Mouse (Mus musculus) lung, embryonic 16.5 days (tissue): Measurements from ENCODE around the gene Fam170b. TPM values are rescaled to one million over a fixed set of nuclear protein-coding genes. Genes with fewer than 3 reads are reported as not detected.

Source experiments
- ATAC-seq: fragments of 200-750 bp; cut with Nextera tagmentation; 2 replicates; pipeline ENCODE4 v1.8.0; 2017; ENCODE audit warnings: low read depth, mild to moderate bottlenecking, moderate library complexity
- H3K27ac ChIP-seq: fragments of 300-500 bp; sonication (generic); 2 replicates; pipeline ENCODE4 v1.5.1; 2014; ENCODE audit warnings: mild to moderate bottlenecking, control low read depth, low read length
- H3K27me3 ChIP-seq: fragments of 300-500 bp; sonication (generic); 2 replicates; pipeline ENCODE4 v1.6.1; 2014; ENCODE audit warnings: low read depth, low read length, mixed read lengths; ENCODE audit not compliant: control insufficient read depth, insufficient read depth
- H3K36me3 ChIP-seq: fragments of 300-500 bp; sonication (generic); 2 replicates; pipeline ENCODE4 v1.6.1; 2014; ENCODE audit warnings: low read length; ENCODE audit not compliant: control insufficient read depth, insufficient read depth
- H3K4me1 ChIP-seq: fragments of 300-500 bp; sonication (generic); replicated peaks from 2 replicates; pipeline ENCODE4 v1.6.1; 2014; ENCODE audit warnings: low read length, mixed read lengths; ENCODE audit not compliant: control insufficient read depth, insufficient read depth
- H3K4me2 ChIP-seq: fragments of 300-500 bp; sonication (generic); 2 replicates; pipeline ENCODE4 v1.6.1; 2014; ENCODE audit warnings: low read depth, low read length, control low read depth
- H3K4me3 ChIP-seq: fragments of 300-500 bp; sonication (generic); 2 replicates; pipeline ENCODE4 v1.5.1; 2014; ENCODE audit warnings: mild to moderate bottlenecking, low read length, control low read depth
- H3K9ac ChIP-seq: fragments of 300-500 bp; sonication (generic); 2 replicates; pipeline ENCODE4 v1.6.1; 2014; ENCODE audit warnings: low read length, control low read depth
- H3K9me3 ChIP-seq: fragments of 300-500 bp; sonication (generic); 2 replicates; pipeline ENCODE4 v1.6.1; 2016; ENCODE audit warnings: low read length; ENCODE audit not compliant: control insufficient read depth
- WGBS: fragments of 180-500 bp; shearing (Covaris S2); extraction: QIAGEN DNeasy Blood & Tissue Kit; methylation state at CpG from one replicate; pipeline ENCODE4 v1.1.7; 2014; 5-methylcytosine and 5-hydroxymethylcytosine counted together
- polyA plus RNA-seq: library from polyadenylated mRNA; unstranded; fragments of >200 nt; fragmentation: Nextera tagmentation; extraction: Ambion mirVana; gene quantifications from 2 replicates; pipeline ENCODE4 v1.2.1, GENCODE M21; 2015

Gene Fam170b
- polyA plus RNA-seq = 0.11 and 0.36 TPM in 2 replicates

- no peak within 1 kb of the TSS for H3K9ac ChIP-seq
- H3K4me1 ChIP-seq = no peaks in the 10 kb centered on the region
- H3K36me3 ChIP-seq = no peaks in the 10 kb centered on the region
- no peaks in the 10 kb centered on the region for H3K27me3 ChIP-seq
- H3K4me3 ChIP-seq = no peak within 1 kb of the TSS
- H3K27ac ChIP-seq = no peak within 1 kb of the TSS
- no peak for ATAC-seq
- H3K4me2 ChIP-seq = no peak within 1 kb of the TSS
- no peaks in the 10 kb centered on the region for H3K9me3 ChIP-seq
- WGBS = 67% methylated on average over 8 of the region's 8 CpGs
Observed at GRCm38 (mm10) chr14:32833847-32834246, at the start of gene Fam170b. Gene Fam170b (plus strand): TSS chr14:32833962.

- Histone ChIP-seq H3K9me3 (no peaks in the 10 kb centered on the region), H3K4me3 (no peak overlapping the region), H3K27ac (no peak overlapping the region), H3K27me3 (no peaks in the 10 kb centered on the region), H3K4me1 (no peaks in the 10 kb centered on the region), H3K4me2 (no peak overlapping the region), H3K36me3 (no peaks in the 10 kb centered on the region), H3K9ac (no peak overlapping the region)
- no peak for ATAC-seq
- WGBS = 58% methylated on average over 12 of the region's 12 CpGs
Observed at GRCm38 (mm10) chr14:32784130-32784747, 49.5 kb upstream of the Fam170b start.

GRCm38 (mm10) chr14:32784748-32785134, 49.0 kb upstream of the Fam170b start:
- WGBS = 73% methylated on average over 4 of the region's 4 CpGs
- H3K9me3 ChIP-seq = no peaks in the 10 kb centered on the region
- no peak overlapping the region for H3K4me3 ChIP-seq
- ATAC-seq = no peak
- no peak overlapping the region for H3K4me2 ChIP-seq
- no peaks in the 10 kb centered on the region for H3K4me1 ChIP-seq
- H3K27ac ChIP-seq = no peak overlapping the region
- H3K27me3 ChIP-seq = no peaks in the 10 kb centered on the region
- H3K36me3 ChIP-seq = no peaks in the 10 kb centered on the region
- no peak overlapping the region for H3K9ac ChIP-seq

- Histone ChIP-seq H3K4me1 (no peaks in the 10 kb centered on the region), H3K4me3 (no peak within 1 kb of the TSS), H3K27me3 (no peaks in the 10 kb centered on the region), H3K27ac (no peak within 1 kb of the TSS), H3K4me2 (no peak within 1 kb of the TSS), H3K9me3 (no peaks in the 10 kb centered on the region), H3K9ac (no peak within 1 kb of the TSS), H3K36me3 (no peaks in the 10 kb centered on the region)
- 57% methylated on average over 3 of the region's 3 CpGs for WGBS
- ATAC-seq = no peak
Observed at GRCm38 (mm10) chr14:32785556-32786130, 48.1 kb upstream of the Fam170b start, which contains the start of gene Tmem273. Gene Tmem273 (plus strand): TSS chr14:32785963.

- Histone ChIP-seq H3K27ac (no peak overlapping the region), H3K9me3 (no peaks in the 10 kb centered on the region), H3K36me3 (no peaks in the 10 kb centered on the region), H3K27me3 (no peaks in the 10 kb centered on the region), H3K4me2 (no peak overlapping the region), H3K9ac (no peak overlapping the region), H3K4me3 (no peak overlapping the region), H3K4me1 (no peaks in the 10 kb centered on the region)
- 44% methylated on average over 5 of the region's 5 CpGs for WGBS
- no peak for ATAC-seq
Observed at GRCm38 (mm10) chr14:32787691-32788090, 46.1 kb upstream of the Fam170b start.

GRCm38 (mm10) chr14:32796375-32796774, 37.4 kb upstream of the Fam170b start:
- Histone ChIP-seq H3K4me3 (no peak overlapping the region), H3K4me1 (no peaks in the 10 kb centered on the region), H3K9ac (no peak overlapping the region), H3K27me3 (no peaks in the 10 kb centered on the region), H3K27ac (no peak overlapping the region), H3K36me3 (no peaks in the 10 kb centered on the region), H3K4me2 (no peak overlapping the region), H3K9me3 (no peaks in the 10 kb centered on the region)
- 56% methylated on average over 8 of the region's 8 CpGs for WGBS
- ATAC-seq = no peak

- 74% methylated on average over 2 of the region's 2 CpGs for WGBS
- no peak overlapping the region for H3K9ac ChIP-seq
Observed at GRCm38 (mm10) chr14:32797803-32798202, 36.0 kb upstream of the Fam170b start.

GRCm38 (mm10) chr14:32798355-32798754, 35.4 kb upstream of the Fam170b start:
- 73% methylated on average over 4 of the region's 4 CpGs for WGBS
- Histone ChIP-seq H3K9me3 (no peaks in the 10 kb centered on the region), H3K9ac (no peak overlapping the region), H3K4me1 (no peaks in the 10 kb centered on the region), H3K27ac (no peak overlapping the region), H3K4me3 (no peak overlapping the region), H3K4me2 (no peak overlapping the region), H3K27me3 (no peaks in the 10 kb centered on the region), H3K36me3 (no peaks in the 10 kb centered on the region)
- ATAC-seq = no peak

More at GRCm38 (mm10) chr14:32797803-32798202, 36.0 kb upstream of the Fam170b start:
- ATAC-seq = no peak
- Histone ChIP-seq H3K9me3 (no peaks in the 10 kb centered on the region), H3K27ac (no peak overlapping the region), H3K4me1 (no peaks in the 10 kb centered on the region), H3K27me3 (no peaks in the 10 kb centered on the region), H3K4me2 (no peak overlapping the region), H3K4me3 (no peak overlapping the region), H3K36me3 (no peaks in the 10 kb centered on the region)

- no peak for ATAC-seq
- Histone ChIP-seq H3K9ac (no peak overlapping the region), H3K4me1 (no peaks in the 10 kb centered on the region), H3K9me3 (no peaks in the 10 kb centered on the region), H3K27me3 (no peaks in the 10 kb centered on the region), H3K27ac (no peak overlapping the region), H3K36me3 (no peaks in the 10 kb centered on the region), H3K4me2 (no peak overlapping the region), H3K4me3 (no peak overlapping the region)
- WGBS = 86% methylated on average over 7 of the region's 7 CpGs
Observed at GRCm38 (mm10) chr14:32800048-32800447, 33.7 kb upstream of the Fam170b start.
